Mouse (Mus musculus): ENCODE data around the gene Birc7. TPM values are rescaled to one million over a fixed set of nuclear protein-coding genes. Genes with fewer than 3 reads are reported as not detected.

Birc7 gene
- not detected in 3 replicates for total RNA-seq (2017)

DNA sequence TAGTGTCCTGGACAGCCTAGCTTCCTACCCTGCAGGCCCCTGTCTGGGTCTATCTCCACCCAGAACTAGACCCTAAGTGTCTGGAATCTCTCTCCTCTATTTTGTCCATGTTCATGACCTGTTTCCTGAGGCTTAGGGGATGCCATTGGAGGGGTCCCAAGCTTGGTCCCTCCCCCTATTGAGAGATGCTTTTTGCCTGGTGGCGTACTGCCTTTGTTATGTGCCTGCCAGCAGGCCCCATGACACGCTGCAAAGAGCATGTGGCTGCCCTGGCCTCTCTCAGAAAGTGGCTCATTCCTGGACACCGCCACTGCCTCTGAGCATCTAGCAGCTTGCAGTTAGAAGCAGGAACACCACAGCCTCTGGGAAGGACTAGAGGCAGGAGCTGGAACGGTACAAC lies at the start of gene Birc7:
Gene Birc7, plus strand, starts transcription at position 301 of the 400 bp plus-strand sequence.
- no peak for ATAC-seq (replicated peaks; ENCODE audit: insufficient number of reproducible peaks, low FRiP score, low TSS enrichment, poor library complexity, severe bottlenecking)

DNA sequence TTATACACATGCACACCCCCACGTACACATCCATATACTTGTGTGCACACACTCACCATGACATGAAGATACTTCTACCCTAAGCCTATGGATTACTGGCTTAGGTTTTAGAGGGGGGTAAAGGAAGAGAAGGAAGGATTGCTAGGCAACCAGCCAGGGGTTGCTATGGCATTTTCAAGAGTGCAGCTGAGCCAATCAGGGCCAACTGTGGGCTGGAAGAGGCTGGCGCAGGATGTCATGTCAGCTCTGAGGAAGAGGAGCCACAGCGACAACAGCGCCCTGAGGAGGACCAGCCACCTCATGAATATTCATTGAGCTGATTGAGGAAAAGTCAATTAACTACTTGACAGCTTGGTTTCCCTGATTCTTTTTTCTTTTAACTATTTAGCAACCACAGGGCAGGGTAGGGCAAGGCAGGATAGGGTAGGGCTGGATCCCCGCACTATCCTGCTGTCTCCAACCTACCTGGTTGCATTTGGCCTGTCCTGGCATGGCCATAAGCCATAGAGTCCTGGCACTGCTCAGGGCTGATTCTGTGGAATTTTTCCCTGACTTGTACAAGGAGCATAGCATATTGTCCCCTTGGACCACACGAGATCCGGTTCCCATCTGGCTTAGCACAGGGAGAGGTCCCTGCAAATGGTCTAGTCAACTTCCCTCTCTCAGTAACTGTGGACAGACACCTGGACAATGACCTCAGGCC lies 49.3 kb upstream of the Birc7 start:
- ATAC-seq (replicated peaks; ENCODE audit: insufficient number of reproducible peaks, low FRiP score, low TSS enrichment, poor library complexity, severe bottlenecking) = no peak

DNA sequence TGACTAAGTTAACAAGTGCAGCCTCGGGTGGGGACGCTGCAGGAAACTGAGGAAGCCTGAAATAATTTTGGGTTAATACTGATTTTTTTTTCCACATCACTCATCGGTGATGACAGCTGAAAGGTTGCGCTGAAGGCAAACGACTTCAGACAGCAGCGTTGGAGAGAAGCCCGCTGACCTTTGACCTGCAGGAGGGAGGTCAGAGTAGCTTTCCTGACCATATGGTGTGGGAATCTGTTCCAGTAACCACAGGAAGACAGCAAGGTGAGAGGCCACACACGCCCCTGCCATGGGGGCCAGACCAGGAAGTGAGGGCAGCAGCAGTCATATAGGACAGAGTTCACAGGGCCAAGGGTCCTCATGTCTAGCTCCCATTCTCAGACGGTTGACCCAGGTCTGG lies 47.5 kb upstream of the Birc7 start:
- no peak for ATAC-seq (replicated peaks; ENCODE audit: insufficient number of reproducible peaks, low FRiP score, low TSS enrichment, poor library complexity, severe bottlenecking)

DNA sequence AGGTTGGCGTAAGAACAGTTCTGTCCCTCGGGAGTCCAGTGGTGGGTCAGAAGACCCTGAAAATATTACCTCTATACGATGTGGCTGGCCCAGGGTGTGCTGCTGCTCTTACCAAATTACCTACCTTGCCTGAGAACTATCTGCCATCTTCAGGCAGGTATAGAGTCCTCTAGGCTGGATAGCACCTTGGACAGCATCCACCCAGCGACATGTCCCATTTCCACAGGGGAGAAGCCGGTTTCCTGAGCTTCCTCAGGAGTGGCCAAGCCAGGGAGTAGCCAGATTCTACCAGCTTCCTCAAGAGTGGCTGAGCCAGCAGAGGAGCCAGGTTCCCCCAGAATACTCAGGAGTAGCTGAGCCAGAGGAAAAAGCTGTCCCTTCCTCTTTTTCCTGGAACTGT lies 43.6 kb upstream of the Birc7 start:
- ATAC-seq (replicated peaks; ENCODE audit: insufficient number of reproducible peaks, low FRiP score, low TSS enrichment, poor library complexity, severe bottlenecking) = no peak

DNA sequence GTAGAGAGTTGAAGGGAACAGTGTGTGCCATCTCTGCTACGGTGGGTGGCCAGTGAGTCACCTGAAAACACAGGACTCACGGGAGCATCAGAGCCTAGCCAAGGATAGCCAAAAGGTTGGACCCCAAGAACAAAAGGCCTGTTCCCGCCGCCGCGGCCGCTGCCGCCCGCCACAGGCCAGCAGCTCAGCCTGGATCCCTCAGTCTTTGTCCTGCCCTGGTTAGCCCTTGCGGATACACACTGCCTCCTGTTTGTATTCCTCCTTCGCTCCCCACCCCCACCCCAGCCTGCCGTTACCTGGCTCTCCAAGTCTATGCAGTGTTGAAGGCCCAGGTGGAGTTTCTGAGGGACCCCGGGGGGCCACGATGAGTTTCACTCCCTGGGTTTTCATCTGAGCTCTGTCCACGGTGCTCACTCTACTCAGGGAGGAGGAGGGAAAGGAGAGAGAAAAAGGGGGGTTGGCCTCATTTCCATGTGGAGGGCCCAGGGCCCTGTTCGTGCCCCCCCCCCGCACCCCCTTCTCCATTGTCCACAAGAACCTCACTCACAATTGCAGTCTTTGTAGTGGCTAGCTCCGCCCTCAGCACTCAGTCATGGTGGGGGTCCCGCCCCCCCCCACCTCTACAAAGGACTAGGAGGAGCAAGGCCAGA lies 39.4 kb upstream of the Birc7 start:
- no peak for ATAC-seq (replicated peaks; ENCODE audit: insufficient number of reproducible peaks, low FRiP score, low TSS enrichment, poor library complexity, severe bottlenecking)

DNA sequence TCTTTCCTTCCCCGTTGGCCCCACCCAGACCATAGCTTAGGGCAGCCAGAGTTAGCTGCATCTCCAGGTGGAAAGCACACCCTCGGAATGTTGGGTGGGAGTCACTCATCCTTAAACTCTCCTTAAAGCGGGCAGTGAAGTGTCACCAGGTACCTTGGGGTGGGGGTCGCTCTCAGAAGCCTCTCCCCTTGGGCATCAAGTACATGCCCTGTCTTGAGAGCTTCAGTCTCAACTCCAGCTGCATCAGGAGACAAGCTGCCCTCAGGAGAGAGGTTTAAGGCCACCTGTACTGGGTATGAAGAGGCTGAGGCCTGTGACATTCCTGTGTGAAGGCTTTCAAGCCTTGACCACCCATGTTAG lies 38.9 kb upstream of the Birc7 start:
- ATAC-seq (replicated peaks; ENCODE audit: insufficient number of reproducible peaks, low FRiP score, low TSS enrichment, poor library complexity, severe bottlenecking) = no peak

DNA sequence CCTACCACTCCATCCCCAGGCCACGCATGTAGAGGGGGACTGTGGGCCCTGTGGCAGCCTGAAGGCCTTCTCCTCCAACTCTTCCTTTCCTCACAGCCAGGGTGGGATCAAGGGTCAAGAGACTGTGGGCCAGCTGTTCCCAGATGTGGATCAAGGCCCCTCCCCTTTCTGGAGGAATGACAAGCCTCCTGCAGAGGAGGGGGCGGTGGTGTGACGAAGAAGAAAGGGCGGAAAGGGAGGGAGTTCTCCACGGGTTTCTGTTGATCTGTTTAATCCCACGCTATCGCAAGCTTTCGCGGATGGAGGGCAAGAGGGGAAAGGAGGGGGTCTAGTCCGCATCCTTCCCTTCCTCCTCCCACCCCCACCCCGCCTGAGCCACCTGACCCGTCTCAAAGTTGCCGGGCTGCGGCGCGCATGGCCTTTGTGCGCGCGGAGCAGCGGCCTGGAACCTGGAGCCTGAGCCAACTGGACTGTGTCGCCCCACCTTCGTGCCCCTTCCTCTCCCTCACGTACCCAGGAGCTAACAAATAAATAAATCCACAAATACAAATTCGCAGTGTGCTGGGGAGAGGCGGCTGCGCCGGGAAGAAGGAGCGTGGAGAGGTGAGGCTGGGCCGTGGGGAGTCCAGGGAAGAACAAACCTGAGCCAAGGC lies 38.3 kb upstream of the Birc7 start:
- no peak for ATAC-seq (replicated peaks; ENCODE audit: insufficient number of reproducible peaks, low FRiP score, low TSS enrichment, poor library complexity, severe bottlenecking)

DNA sequence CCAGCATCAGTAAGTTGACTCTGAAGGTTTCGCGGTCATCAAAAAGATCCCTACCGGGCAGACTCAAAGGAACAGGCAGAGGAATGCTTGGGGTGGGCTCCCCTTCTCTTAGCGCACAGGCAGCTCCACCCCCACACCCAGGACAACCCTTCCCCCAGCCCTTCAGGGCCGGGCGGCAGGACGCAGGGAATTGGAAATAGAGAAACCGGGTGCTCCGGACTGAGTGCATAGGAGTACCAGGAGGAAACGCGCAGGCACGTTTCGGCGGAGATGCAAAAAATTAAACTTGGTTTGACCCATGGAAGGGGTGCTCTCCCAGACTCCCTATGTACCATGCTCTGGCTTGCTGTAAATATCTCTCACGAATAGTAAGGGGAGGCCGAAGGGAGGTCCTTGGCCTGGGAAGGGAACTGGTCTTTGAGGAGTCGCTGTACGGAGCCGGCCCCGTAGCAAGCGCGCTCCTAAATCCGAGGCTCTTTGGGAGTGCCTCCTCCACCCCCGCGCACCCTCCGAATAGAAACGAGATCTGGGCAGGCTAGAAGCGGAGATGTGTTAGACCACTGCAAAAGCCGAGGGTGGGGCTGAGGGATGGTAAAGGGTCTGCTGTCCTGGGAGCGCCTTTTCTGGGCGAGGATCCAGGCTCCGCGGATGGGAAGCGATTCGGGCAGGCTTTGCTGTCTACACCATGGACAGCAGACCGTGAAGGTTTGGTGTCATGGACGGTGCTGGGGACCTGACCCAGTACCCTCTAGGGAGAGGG lies 37.6 kb upstream of the Birc7 start:
- no peak for ATAC-seq (replicated peaks; ENCODE audit: insufficient number of reproducible peaks, low FRiP score, low TSS enrichment, poor library complexity, severe bottlenecking)

DNA sequence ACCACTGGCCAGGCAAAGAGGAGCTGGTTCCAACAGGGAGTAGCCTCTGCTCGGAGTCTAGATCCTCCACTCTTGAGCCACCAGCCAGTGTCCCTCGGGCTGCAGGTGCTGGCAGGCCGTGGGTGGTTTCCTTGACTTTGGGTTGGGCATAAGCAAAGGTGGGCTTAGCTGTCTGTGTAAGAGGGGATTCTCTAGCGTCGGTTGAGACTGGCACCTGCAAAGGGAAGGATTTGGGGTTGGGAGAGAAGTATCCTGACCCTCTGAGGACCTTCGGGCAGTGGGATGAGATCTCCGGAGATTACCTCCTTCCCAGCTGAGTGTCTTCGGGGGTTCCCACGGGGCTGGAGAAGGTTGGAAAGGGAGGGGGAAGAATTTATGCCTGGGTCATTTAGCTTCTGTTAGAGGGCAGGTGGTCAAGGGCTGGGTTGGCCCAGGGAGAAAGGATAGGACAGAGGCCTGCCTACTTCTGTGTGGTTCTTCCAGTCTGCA lies 36.9 kb upstream of the Birc7 start:
- ATAC-seq (replicated peaks; ENCODE audit: insufficient number of reproducible peaks, low FRiP score, low TSS enrichment, poor library complexity, severe bottlenecking) = no peak

DNA sequence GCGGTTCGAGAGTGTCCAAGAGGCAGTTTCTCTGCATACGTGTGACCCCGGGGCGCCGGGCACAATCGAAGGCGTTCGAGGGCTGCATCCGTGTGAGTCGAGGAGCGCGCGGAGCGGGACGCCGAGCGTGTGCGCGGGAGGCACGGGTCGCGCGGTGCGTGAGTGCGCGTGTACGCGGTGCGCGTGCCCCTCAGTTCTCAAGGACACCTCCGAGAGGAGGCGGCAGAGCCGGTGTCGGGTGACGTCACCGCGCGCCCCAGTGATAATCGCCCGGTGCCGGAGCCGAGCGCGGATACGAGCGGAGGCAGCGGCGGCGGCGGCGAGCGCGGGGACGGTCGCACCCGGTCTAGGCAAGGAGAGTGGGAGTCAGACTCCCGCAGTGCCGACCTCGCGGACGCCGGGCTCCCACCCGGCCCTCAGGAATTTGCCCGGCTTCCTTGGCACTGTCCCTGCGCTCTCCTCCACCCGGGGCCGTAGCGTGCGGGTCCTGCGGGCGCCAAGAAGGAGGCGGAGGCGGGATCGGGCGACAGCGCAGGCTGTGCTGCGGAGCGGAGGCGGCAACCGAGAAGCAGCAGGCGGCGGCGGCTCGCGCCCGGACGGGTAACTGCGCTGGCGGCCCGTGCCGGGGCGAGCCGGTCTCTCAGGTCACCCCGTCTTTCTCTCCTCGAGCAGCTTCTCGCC lies 35.8 kb upstream of the Birc7 start:
- ATAC-seq (replicated peaks; ENCODE audit: insufficient number of reproducible peaks, low FRiP score, low TSS enrichment, poor library complexity, severe bottlenecking) = no peak

DNA sequence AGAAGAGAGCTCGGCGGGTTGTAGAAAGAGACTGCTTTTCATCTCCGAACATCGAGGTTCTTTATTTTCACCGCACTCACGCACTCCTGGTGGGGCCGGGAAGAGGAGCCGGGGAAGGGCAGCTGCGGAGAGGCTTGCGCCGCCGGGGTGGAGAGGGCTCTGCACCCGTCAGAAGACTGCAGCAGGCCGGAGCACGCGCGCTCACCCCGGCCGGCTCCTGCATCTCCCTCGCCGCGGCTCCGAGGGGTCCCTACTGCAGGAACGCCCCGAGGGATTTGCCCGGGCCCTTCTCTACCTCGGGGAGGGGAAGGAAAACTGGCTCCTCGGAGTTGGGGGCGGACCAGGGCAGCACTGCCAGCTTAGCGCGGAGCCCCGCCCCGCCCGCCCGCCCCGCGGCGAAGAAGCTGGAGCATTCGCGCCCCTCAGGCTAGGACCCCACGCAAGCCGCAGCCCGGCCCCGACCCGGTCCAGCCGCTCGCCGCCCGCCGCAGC lies 35.2 kb upstream of the Birc7 start:
- no peak for ATAC-seq (replicated peaks; ENCODE audit: insufficient number of reproducible peaks, low FRiP score, low TSS enrichment, poor library complexity, severe bottlenecking)

DNA sequence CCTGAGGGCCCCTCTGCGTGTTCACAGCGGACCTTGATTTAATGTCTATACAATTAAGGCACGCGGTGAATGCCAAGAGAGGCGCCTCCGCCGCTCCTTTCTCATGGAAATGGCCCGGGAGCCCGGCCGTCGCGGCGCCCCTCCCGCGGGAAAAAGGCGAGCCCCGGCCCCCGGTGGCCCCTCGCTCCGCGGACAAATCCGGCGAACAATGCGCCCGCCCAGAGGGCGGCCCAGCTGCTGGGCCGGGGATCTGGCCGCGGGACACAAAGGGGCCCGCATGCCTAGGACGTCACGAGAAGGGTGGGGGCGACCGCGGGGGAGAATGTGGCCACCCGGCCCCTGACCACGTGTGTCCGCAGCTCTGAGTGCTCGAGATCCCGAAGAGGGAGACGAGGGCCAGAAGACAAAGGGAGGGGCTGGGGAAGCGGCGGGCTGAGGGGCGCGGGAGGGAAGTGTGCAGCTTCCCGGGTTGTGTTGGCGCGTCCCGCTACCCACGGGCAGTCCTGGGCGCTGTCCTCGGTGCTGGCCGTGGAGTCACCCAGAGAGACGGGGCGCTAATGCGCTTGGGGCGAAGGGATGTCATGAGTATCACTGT lies 34.7 kb upstream of the Birc7 start:
- ATAC-seq (replicated peaks; ENCODE audit: insufficient number of reproducible peaks, low FRiP score, low TSS enrichment, poor library complexity, severe bottlenecking) = no peak

DNA sequence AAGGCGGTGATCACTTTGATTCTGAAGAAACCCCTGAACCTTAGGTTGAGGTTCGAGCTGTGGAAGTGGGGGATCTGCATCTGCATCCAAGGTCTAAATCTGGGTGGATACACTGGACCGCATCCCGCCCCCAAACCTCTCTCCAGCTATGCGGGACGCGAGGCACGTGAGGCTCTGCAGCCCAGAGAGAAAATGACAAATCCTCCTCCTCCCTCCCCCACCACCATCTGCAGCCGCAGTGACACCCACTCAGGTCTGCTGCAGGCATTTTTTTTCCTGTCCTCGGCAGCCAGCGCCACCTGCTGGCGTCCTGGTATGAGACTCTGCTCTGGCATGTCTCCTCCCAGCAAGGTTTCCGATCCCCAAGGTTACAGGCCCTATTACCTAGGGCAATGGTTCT lies 34.1 kb upstream of the Birc7 start:
- peak; percentile 41; the same call in 1 of the 2 replicates for ATAC-seq (replicated peaks; ENCODE audit: insufficient number of reproducible peaks, low FRiP score, low TSS enrichment, poor library complexity, severe bottlenecking)

DNA sequence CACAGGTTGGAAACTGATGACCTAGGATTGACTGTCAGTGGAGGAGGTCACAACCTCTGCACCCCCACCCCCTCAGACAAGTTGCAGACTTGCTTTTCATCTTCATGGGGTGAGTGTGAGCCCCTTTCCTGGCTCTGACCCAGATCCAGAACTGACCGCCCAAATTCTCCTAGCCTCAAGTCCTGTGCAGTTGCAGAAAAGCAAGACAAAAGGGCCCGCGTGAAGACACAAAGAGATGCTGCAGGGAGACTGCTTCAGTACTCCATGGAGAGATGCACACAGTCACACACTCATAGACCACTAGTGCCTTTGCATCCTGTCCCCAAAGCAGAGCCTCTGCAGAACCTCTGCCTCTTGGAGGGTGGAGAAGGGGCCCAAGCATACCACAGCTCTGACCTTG lies 33.5 kb upstream of the Birc7 start:
- ATAC-seq (replicated peaks; ENCODE audit: insufficient number of reproducible peaks, low FRiP score, low TSS enrichment, poor library complexity, severe bottlenecking) = no peak

DNA sequence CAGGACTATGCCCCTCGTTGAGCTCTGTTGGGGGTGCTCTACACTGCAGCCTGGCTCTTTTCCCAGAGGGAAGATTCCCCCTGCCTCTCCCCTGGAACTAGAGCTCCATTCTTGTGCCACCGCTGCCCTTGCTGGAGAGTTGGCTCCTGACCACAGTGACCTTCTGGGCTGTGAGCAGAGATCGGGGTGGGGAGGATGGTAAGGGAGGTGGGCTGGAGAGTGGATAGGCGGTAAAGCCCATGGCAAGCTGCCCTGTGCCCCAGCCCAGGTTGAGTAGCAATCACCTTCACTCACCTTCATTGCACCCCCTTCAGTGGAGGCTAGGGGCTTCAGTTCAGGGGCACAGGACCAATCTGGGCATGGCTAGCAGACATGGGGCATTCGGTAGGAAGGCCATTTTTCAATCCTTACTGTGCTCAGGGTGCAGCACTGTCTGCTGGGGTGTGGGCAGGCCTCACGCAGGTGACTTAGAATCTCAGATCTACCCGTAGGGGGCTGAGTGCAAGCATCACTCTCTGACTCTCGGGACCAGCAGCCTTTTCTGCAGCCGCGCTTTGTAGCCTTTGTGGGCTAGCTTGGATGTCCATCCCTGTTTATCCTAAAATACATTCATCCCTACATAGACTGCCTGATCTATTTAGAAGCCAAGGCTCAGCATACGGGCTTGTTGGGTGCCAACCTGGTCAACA lies 32.8 kb upstream of the Birc7 start:
- no peak for ATAC-seq (replicated peaks; ENCODE audit: insufficient number of reproducible peaks, low FRiP score, low TSS enrichment, poor library complexity, severe bottlenecking)

DNA sequence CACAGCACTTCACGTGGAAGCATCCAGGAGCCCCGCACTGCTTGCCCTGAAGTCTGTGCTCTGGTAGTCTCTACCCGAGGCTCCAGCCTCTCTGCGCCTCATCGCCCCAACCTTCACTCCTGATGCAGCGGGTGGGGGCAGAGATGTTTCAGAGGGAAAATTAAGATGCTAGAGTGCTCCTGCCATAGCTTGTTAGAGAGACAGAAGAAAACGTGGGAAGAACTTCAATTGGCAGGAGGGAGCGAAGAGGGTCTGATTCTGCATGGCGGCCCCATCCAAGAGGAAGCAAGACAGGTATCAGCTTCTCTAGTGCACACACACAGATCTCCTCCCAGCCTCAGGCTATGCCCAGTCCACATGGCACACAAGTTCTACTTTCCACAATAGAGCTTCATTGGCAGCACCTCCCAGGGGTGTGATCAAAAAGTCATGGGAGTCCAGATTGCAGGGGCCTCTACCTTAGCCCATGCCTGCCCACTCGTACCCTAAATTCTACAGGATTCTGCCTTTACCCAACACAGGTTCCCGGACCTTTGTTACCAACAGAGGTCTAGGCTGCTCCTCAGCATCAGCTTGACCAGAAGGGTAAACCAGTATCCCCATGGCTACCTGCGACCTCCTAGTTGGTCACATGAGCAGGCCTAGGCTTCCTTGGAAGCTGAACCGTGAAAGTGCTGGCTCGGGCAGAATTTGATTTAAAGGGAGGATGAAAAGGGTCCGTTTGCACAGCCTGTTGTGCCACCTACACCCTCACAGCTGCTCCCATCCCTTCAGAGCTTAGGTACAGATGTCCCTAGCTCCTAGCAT lies 31.8 kb upstream of the Birc7 start:
- ATAC-seq (replicated peaks; ENCODE audit: insufficient number of reproducible peaks, low FRiP score, low TSS enrichment, poor library complexity, severe bottlenecking) = no peak

DNA sequence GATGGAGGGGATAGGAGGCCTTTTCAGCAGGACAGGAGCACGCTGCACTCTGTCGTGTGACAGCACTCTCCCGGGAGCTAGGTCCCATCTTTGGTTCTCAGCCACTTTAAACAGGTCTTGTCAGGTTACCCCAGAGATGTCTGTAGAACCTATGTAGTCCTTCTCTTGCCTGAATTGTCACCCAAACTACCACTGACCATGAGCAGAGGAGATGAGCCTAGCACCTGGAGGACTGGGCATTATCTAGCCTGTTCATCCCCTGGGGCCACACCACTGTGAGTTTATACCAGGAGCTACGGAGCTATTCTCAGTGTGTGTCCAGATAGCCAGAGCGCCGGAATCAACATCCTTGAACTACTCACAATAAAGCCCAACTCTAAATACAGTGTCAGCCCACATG lies 31.0 kb upstream of the Birc7 start:
- no peak for ATAC-seq (replicated peaks; ENCODE audit: insufficient number of reproducible peaks, low FRiP score, low TSS enrichment, poor library complexity, severe bottlenecking)

Measured in monocyte, adult 5-6 weeks (primary cell).